In genomic region chr7:73524454-73524952, GRCm38 (mm10) we compare ENCODE assay signal across 7 mouse cellular contexts. TPM values are rescaled to one million over a fixed set of nuclear protein-coding genes. Genes with fewer than 3 reads are reported as not detected.
A peak's percentile ranks its signal among the peaks of the same experiment; 100 is the strongest.
DNase-seq lines count a peak whose midpoint lies in the region; ATAC-seq and TF ChIP-seq lines count a peak whose summit lies in the region.

No protein-coding gene starts in this region.

- 31% methylated on average over 9 of the region's 9 CpGs for WGBS in heart, embryonic 13.5 days
- WGBS in lung, embryonic 15.5 days, result 18% methylated on average over 9 of the region's 9 CpGs
- 26% methylated on average over 9 of the region's 9 CpGs for WGBS in neural tube, embryonic 15.5 days

- H3K27me3 ChIP-seq in Patski, result no peaks in the 10 kb centered on the region
- H3K27me3 ChIP-seq in heart, embryonic 13.5 days (replicated peaks), result no peaks in the 10 kb centered on the region
- no peaks in the 10 kb centered on the region for H3K27me3 ChIP-seq in lung, embryonic 15.5 days
- no peaks in the 10 kb centered on the region for H3K27me3 ChIP-seq in neural tube, embryonic 15.5 days (replicated peaks)

- ATAC-seq in Patski, result no peak
- no peak; the same call in 1 of the 2 replicates for ATAC-seq in heart, embryonic 13.5 days (ENCODE audit: extremely low read depth, insufficient number of reproducible peaks, low FRiP score, low TSS enrichment)
- ATAC-seq in lung, embryonic 15.5 days (ENCODE audit: borderline replicate concordance, extremely low read depth, low FRiP score, low TSS enrichment), result peak; percentile 78; the same call in 1 of the 2 replicates
- ATAC-seq in neural tube, embryonic 15.5 days (ENCODE audit: low FRiP score), result peak; percentile 64; the same call in 1 of the 2 replicates

- POLR2A ChIA-PET in Patski (lab: Charles Lee), result interaction anchor here (0.6 to 1.2 kb wide), 4 partner anchors 13 to 106 kb away, joined by 3 to 4 read pairs (median 3); no protein-coding TSS in a partner anchor

- peak overlapping the region; percentile 70 for H3K9ac ChIP-seq in heart, embryonic 13.5 days
- 0 out of 2 replicates have a peak overlapping the region, but pooled peaks have one; percentile 16 for H3K9ac ChIP-seq in lung, embryonic 15.5 days
- no peak overlapping the region for H3K9ac ChIP-seq in neural tube, embryonic 15.5 days (replicated peaks)

- no peak overlapping the region for H3K4me3 ChIP-seq in heart, embryonic 13.5 days
- no peak overlapping the region; the same call in 1 of the 2 replicates for H3K4me3 ChIP-seq in lung, embryonic 15.5 days
- no peak overlapping the region for H3K4me3 ChIP-seq in neural tube, embryonic 15.5 days (replicated peaks)

- H3K9me3 ChIP-seq in heart, embryonic 13.5 days, result no peaks in the 10 kb centered on the region
- H3K9me3 ChIP-seq in lung, embryonic 15.5 days, result no peaks in the 10 kb centered on the region
- no peaks in the 10 kb centered on the region for H3K9me3 ChIP-seq in neural tube, embryonic 15.5 days (replicated peaks)

- peak overlapping the region; percentile 94 for H3K27ac ChIP-seq in heart, embryonic 13.5 days (replicated peaks)
- peak overlapping the region; percentile 89 for H3K27ac ChIP-seq in lung, embryonic 15.5 days
- H3K27ac ChIP-seq in neural tube, embryonic 15.5 days (replicated peaks), result peak overlapping the region; percentile 84

- peak; percentile 89 for DNase-seq in CD4-positive helper T cell, adult 2 months (ENCODE audit: low read depth, low spot score)
- DNase-seq in Patski (ENCODE audit: low read depth, low spot score), result no peak
- DNase-seq in embryo, embryonic 11.5 days (ENCODE audit: low read depth, low spot score), result peak; percentile 60
- peak; percentile 72 for DNase-seq in kidney, postnatal 10 days

- peak overlapping the region; percentile 33 for H3K4me2 ChIP-seq in heart, embryonic 13.5 days
- H3K4me2 ChIP-seq in lung, embryonic 15.5 days, result no peak overlapping the region
- no peak overlapping the region; the same call in 1 of the 2 replicates for H3K4me2 ChIP-seq in neural tube, embryonic 15.5 days

- peaks cover 65% of the 10 kb centered on the region for H3K36me3 ChIP-seq in heart, embryonic 13.5 days
- peaks cover 25% of the 10 kb centered on the region for H3K36me3 ChIP-seq in lung, embryonic 15.5 days
- no peaks in the 10 kb centered on the region for H3K36me3 ChIP-seq in neural tube, embryonic 15.5 days

- in situ Hi-C loops in Patski (cut with MboI; ENCODE audit: low pct_unique_long_range_greater_than_20kb), result no loop called here

- peaks cover 58% of the 10 kb centered on the region for H3K4me1 ChIP-seq in heart, embryonic 13.5 days
- peaks cover 19% of the 10 kb centered on the region for H3K4me1 ChIP-seq in lung, embryonic 15.5 days
- H3K4me1 ChIP-seq in neural tube, embryonic 15.5 days, result peaks cover 27% of the 10 kb centered on the region

- CTCF ChIA-PET in Patski (lab: Charles Lee), result interaction anchor here (0.7 to 5.3 kb wide), 18 partner anchors 9 to 121 kb away, joined by 3 to 43 read pairs (median 4); partner anchors contain the start of gene Chd2

- TF ChIP-seq CTCF in Patski (IDR thresholded peaks at IDR 0.05), result peak; percentile 87

RNA-seq across cellular contexts. Expression of gene Chd2, which starts 17.1 kb away (rescaled TPM):
- polyA plus RNA-seq in Patski (2021), result 23.4 TPM
- polyA plus RNA-seq in heart, embryonic 13.5 days (2015; fragmentation: Nextera tagmentation; extraction: Ambion mirVana), result 31.3 and 34.1 TPM in 2 replicates
- polyA plus RNA-seq in lung, embryonic 15.5 days (2015; fragmentation: Nextera tagmentation; extraction: Ambion mirVana), result 48.8 and 59.0 TPM in 2 replicates
- polyA plus RNA-seq in neural tube, embryonic 15.5 days (2015; fragmentation: Nextera tagmentation; extraction: Ambion mirVana), result 31.2 and 39.3 TPM in 2 replicates

Comparison
In these comparisons a context has a peak if more than half of its experiments do, and no peak if none do; other contexts are left out.
1. ATAC-seq: peak in lung, embryonic 15.5 days (single experiment) and neural tube, embryonic 15.5 days (single experiment); none in Patski (single experiment) and heart, embryonic 13.5 days (single experiment).
2. Peak in every context shown above with its lines, with median percentiles within 50 percentile points of each other: H3K27ac ChIP-seq.